In the genomic region with DNA sequence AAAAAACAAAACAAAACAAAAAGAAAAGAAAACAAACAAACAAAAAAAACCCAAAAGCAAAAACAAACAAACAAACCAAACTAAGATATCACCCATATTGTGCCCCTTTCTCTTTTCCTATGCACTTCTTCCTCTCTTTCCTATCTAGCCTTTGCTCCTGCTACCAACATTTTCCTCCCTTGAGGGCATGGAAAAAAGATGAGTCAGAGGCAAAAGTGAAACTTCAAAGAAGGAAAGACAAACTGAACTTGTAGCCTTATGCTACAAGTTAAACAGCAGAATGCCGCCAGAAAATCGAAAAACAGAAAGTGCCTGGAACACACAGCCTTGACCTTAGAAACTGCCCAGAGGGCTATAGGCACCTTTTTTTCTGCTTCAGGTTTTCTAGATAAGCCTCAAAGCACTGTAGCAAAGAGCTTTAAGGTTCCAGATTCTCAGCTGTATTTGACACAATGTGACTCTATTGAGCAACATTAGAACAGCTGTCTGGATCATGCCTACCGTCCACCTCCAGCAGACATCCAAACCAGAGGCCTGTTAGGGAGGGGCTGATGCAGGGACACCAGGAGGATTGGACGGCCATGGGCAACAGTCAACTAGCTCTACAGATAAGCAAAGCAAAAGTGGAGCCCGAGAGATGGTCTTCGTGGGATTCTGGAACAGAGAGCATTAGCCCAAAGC, we compare ENCODE assay signal across 1 mouse cellular context.
TF ChIP-seq lines count a peak whose summit lies in the region.

No protein-coding gene starts in this region.

TF ChIP-seq in CH12.LX, 34 proteins besides CTCF, POLR2A, EP300 and RAD21 (continued from another document):
- TF ChIP-seq ZMIZ1 (IDR thresholded peaks at IDR 0.05; ENCODE audit: low read depth, low read length) (0 out of 2 replicates have a peak, but pooled peaks have one; percentile 24), CHD1 (IDR thresholded peaks at IDR 0.05; ENCODE audit: low read depth, low read length) (no peak), MYC (IDR thresholded peaks at IDR 0.05; ENCODE audit: low read depth, low read length) (no peak), USF2 (conservative IDR thresholded peaks at IDR 0.05; ENCODE audit: low read depth, low read length) (no peak), JUN (IDR thresholded peaks at IDR 0.05; ENCODE audit: insufficient read depth, low read depth, low read length) (peak; percentile 67), MAFK (IDR thresholded peaks at IDR 0.05; ENCODE audit: insufficient replicate concordance, low read length) (0 out of 2 replicates have a peak, but pooled peaks have one; percentile 28), NELFE (IDR thresholded peaks at IDR 0.05; ENCODE audit: low read depth, low read length) (no peak), GABPA (IDR thresholded peaks at IDR 0.05; ENCODE audit: insufficient replicate concordance, low read depth, low read length) (no peak), SIN3A (IDR thresholded peaks at IDR 0.05; ENCODE audit: low read length) (0 out of 2 replicates have a peak, but pooled peaks have one; percentile 30), POLR2AphosphoS2 (IDR thresholded peaks at IDR 0.05; ENCODE audit: low read depth, low read length) (no peak), TCF12 (IDR thresholded peaks at IDR 0.05; ENCODE audit: low read depth, low read length) (peak; percentile 44; the same call in 1 of the 2 replicates), BHLHE40 (IDR thresholded peaks at IDR 0.05; ENCODE audit: low read depth, low read length) (0 out of 2 replicates have a peak, but pooled peaks have one; percentile 9), RCOR1 (conservative IDR thresholded peaks at IDR 0.05; ENCODE audit: low read depth, low read length) (peak; percentile 73; the same call in 1 of the 2 replicates), E2F4 (IDR thresholded peaks at IDR 0.05; ENCODE audit: insufficient replicate concordance, low read depth, low read length) (no peak), JUND (conservative IDR thresholded peaks at IDR 0.05; ENCODE audit: low read depth, low read length) (peak; percentile 77), SMC3 (IDR thresholded peaks at IDR 0.05; ENCODE audit: low read depth, low read length) (no peak), ELF1 (IDR thresholded peaks at IDR 0.05; ENCODE audit: low read depth, low read length) (no peak), ZC3H11A (IDR thresholded peaks at IDR 0.05; ENCODE audit: low read depth, low read length) (no peak), MEF2A (IDR thresholded peaks at IDR 0.05; ENCODE audit: borderline replicate concordance, low read depth, low read length) (peak; percentile 43; the same call in 1 of the 2 replicates), ETS1 (conservative IDR thresholded peaks at IDR 0.05; ENCODE audit: low read depth, low read length) (peak; percentile 37; the same call in 1 of the 2 replicates), IRF4 (IDR thresholded peaks at IDR 0.05; ENCODE audit: low read depth, low read length) (peak; percentile 70; the same call in 1 of the 2 replicates), NRF1 (IDR thresholded peaks at IDR 0.05; ENCODE audit: low read depth, low read length) (no peak), KAT2A (IDR thresholded peaks at IDR 0.05; ENCODE audit: insufficient replicate concordance, low read length) (no peak), HCFC1 (IDR thresholded peaks at IDR 0.05; ENCODE audit: low read depth, low read length) (no peak), UBTF (IDR thresholded peaks at IDR 0.05; ENCODE audit: low read depth, low read length) (no peak), ZNF384 (IDR thresholded peaks at IDR 0.05; ENCODE audit: low read depth, low read length) (0 out of 2 replicates have a peak, but pooled peaks have one; percentile 17)
TF ChIP-seq in CH12.LX: peak in this region for 15.
